Mouse (Mus musculus) midbrain, embryonic 10.5 days (tissue): ENCODE results near the gene Gm11020. TPM values are rescaled to one million over a fixed set of nuclear protein-coding genes. Genes with fewer than 3 reads are reported as not detected.
"Not testable (repeated sequence)": the region's sequence is repeated elsewhere in the genome, so short reads cannot be mapped to it uniquely, and the experiment has no call there.

ENCODE experiments used
- DNase-seq: peaks from one replicate; pipeline ENCODE4 v3.0.0-alpha.2; 2017; ENCODE audit warnings: low spot score
- H3K27ac ChIP-seq: fragments of 300-500 bp; sonication (generic); replicated peaks from 2 replicates; pipeline ENCODE4 v1.5.1; 2016; ENCODE audit warnings: mild to moderate bottlenecking
- H3K27me3 ChIP-seq: fragments of 300-500 bp; sonication (generic); 2 replicates; pipeline ENCODE4 v1.6.1; 2016; ENCODE audit warnings: low read depth, mild to moderate bottlenecking; ENCODE audit not compliant: poor library complexity, severe bottlenecking
- H3K36me3 ChIP-seq: fragments of 300-500 bp; sonication (generic); 2 replicates; pipeline ENCODE4 v1.6.1; 2016; ENCODE audit warnings: mild to moderate bottlenecking, moderate library complexity
- H3K4me1 ChIP-seq: fragments of 300-500 bp; sonication (generic); 2 replicates; pipeline ENCODE4 v1.6.1; 2016
- H3K4me3 ChIP-seq: fragments of 300-500 bp; sonication (generic); 2 replicates; pipeline ENCODE4 v1.5.1; 2016; ENCODE audit warnings: mild to moderate bottlenecking, moderate library complexity
- H3K9me3 ChIP-seq: fragments of 300-500 bp; sonication (generic); replicated peaks from 2 replicates; pipeline ENCODE4 v1.6.1; 2016; ENCODE audit warnings: mild to moderate bottlenecking
- WGBS: fragments of 180-500 bp; shearing (Covaris S2); methylation state at CpG from one replicate; pipeline ENCODE4 v1.1.7; 2016; 5-methylcytosine and 5-hydroxymethylcytosine counted together
- polyA plus RNA-seq: library from polyadenylated mRNA; unstranded; fragments of >200 nt; fragmentation: Nextera tagmentation; extraction: Ambion mirVana; gene quantifications from 2 replicates; pipeline ENCODE4 v1.2.1, GENCODE M21; 2016

The Gm11020 gene
- polyA plus RNA-seq: not detected in 2 replicates

- H3K4me1 ChIP-seq, H3K27me3 ChIP-seq, H3K27ac ChIP-seq, H3K36me3 ChIP-seq, H3K9me3 ChIP-seq, H3K4me3 ChIP-seq: not testable (repeated sequence)
- WGBS: 88% methylated on average over 11 of the region's 11 CpGs
- peak; percentile 5 for DNase-seq
Observed at GRCm38 (mm10) chr8:104321267-104321666, at the start of gene Gm11020. TSS of gene Gm11020 (plus strand) at chr8:104321567.

DNA sequence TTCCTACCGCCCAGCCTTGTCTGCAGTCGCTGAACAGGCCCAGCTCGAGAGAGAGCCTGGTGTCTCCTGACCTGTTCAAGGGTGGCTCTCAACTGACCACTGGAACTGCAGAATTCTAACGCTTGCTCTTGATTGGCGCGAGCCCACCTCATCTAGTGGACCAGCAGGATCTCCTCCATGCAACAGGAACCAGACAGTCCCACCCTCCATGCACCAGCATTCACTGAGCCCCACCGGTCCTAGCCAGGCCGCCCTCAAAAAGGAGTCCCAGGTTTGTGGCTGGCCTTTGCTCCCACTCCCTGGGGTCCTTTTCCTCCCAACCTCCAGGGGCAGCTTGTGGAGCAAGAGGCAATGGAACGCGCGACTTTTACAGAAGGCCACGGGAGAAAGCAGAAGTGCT lies 28.3 kb upstream of the Gm11020 start, which contains the start of gene Cmtm2a:
TSS of gene Cmtm2a (minus strand) at position 101 of the 400 bp plus-strand sequence.
- H3K4me3 ChIP-seq, H3K27me3 ChIP-seq, H3K9me3 ChIP-seq, H3K27ac ChIP-seq, H3K36me3 ChIP-seq, DNase-seq, H3K4me1 ChIP-seq: not testable (repeated sequence)
- WGBS: 88% methylated on average over 12 of the region's 12 CpGs

DNA sequence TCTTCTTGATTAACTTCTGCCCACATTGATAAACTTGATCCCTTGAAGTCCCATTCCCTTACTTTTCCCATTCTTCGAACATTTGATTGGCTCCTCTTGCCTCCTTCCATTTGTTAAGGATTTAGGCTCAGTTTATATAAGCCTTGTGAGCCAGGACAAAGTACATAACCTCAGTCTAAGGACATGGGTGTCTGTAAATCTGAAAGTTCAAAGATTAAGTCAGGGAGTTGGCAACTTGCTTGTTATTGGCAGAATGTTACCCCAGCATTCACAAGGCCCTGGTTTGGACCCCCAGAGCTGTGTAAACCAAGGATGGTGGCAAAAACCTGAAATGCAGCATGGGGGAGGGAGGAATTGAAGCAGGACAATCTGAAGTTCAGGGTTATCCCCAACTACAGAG lies 27.0 kb upstream of the Gm11020 start:
- H3K9me3 ChIP-seq: no peaks in the 10 kb centered on the region
- 83% methylated on average over 1 of the region's 1 CpGs for whole genome bisulfite sequencing

GRCm38 (mm10) chr8:104301577-104301976 lies 19.8 kb upstream of the Gm11020 start:
- H3K36me3 ChIP-seq, H3K27me3 ChIP-seq, H3K4me3 ChIP-seq, H3K9me3 ChIP-seq: not testable (repeated sequence)
- WGBS: 16% methylated on average over 3 of the region's 3 CpGs
- H3K27ac ChIP-seq: peak overlapping the region; percentile 59; the same call in 1 of the 2 replicates
- H3K4me1 ChIP-seq: peaks cover 24% of the 10 kb centered on the region
- DNase-seq: peak; percentile 54

More for the DNA sequence above, 27.0 kb upstream of the Gm11020 start:
- Histone ChIP-seq H3K4me1 (peaks cover 4% of the 10 kb centered on the region; the same call in 1 of the 2 replicates), H3K4me3 (no peak overlapping the region), H3K27ac (no peak overlapping the region), H3K36me3 (no peaks in the 10 kb centered on the region), H3K27me3 (no peaks in the 10 kb centered on the region)
- DNase-seq: no peak

DNA sequence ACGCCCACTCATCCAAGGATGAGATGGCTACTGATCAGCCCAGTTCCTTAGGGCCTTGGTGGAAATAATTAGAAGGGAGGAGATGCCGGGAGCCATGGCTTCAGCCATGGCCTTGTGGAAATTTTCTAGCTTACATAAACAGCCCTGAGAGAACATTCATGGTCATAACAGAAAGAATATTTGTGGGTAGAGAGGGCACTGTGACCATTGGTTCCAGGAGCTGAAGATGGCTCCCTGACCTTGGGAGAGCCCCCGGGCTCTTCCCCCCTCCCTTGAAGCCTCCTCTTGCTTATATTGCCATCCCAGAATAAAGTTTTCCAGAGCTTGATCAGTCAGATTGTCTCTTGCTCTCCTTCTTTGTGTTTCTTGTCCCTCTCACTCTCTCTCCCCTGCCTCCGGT lies 18.8 kb upstream of the Gm11020 start:
- WGBS: 93% methylated on average over 4 of the region's 4 CpGs
- not testable (repeated sequence) for H3K4me3 ChIP-seq, H3K36me3 ChIP-seq, DNase-seq, H3K27ac ChIP-seq, H3K27me3 ChIP-seq, H3K9me3 ChIP-seq
- peaks cover 20% of the 10 kb centered on the region for H3K4me1 ChIP-seq

DNA sequence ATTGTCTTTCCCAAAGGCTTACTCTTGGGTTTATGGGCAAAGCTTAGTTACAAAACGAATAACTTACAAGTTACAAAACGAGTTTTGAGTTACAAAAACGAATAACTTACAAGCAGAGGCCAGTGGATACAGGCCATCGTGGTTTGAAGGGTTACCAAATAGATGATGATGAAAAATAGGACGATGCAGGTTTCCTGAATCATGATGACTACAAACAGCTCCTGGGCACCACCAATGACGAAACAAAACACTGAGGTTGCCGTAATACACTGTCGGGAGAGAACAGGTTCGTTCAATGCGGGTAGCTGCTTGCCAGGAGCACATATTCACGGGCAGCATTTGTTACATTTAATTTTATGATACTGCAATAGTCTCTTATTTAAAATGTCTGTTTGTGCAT lies 16.4 kb upstream of the Gm11020 start:
- Histone ChIP-seq H3K4me1 (peaks cover 20% of the 10 kb centered on the region), H3K9me3 (no peaks in the 10 kb centered on the region), H3K4me3 (no peak overlapping the region), H3K27me3 (no peaks in the 10 kb centered on the region), H3K36me3 (no peaks in the 10 kb centered on the region), H3K27ac (no peak overlapping the region)
- DNase-seq: no peak
- WGBS: 89% methylated on average over 11 of the region's 11 CpGs

DNA sequence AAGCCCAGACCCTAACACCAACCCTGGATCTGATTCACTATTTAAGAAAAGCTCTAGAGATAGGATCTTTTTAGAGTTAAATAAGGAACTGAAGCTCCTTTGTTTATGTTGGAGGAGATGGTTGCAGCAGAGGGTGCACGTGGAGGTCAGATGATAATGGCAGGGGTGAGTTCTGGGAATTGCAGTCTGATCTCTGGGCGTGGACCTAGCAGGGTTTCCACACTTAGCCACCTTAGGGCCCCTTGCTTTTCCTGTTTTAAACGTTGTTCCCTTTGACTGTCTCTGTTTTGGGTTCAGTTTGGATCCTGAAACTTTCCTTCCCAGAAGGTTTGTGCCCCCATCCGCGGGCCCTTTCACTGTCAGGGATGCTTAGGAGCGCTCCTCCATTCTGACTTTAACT lies 13.0 kb upstream of the Gm11020 start:
- H3K9me3 ChIP-seq, H3K4me3 ChIP-seq, H3K27me3 ChIP-seq, H3K27ac ChIP-seq, H3K36me3 ChIP-seq, DNase-seq, H3K4me1 ChIP-seq: not testable (repeated sequence)
- 70% methylated on average over 6 of the region's 6 CpGs for WGBS

DNA sequence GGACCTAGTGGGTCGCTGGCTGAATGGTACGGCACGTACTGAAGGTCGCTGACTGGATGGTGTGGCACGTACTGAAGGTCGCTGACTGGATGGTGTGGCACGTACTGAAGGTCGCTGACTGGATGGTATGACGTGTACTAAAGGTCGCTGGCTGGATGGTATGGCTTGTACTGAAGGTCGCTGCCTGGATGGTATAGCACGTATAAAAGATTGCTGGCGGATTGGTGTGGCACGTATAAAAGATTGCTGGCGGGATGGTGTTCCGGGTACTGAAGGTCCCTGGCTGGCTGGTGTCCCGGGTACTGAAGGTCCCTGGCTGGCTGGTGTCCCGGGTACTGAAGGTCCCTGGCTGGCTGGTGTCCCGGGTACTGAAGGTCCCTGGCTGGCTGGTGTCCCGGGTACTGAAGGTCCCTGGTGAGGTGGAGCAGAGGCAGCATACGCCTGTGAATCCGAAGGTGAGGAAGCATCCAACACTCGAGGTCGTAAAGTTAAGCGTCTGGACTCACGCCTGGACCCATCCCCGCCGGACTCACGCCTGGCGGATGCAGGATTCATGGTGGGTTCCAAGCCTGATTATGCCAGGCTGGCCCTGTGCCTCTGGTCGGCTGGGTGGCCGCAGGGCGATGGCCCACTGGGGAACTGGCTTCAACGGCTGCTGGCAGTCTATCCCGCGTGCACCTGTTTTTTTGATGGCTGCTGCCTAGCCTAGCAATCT lies 11.8 kb upstream of the Gm11020 start, which contains the start of the genes Gm45711 and Cmtm1:
TSS of gene Gm45711 (minus strand) at position 641 of the 715 bp plus-strand sequence.
TSS of gene Cmtm1 (minus strand) at position 705 of the 715 bp plus-strand sequence.
- H3K36me3 ChIP-seq, DNase-seq, H3K9me3 ChIP-seq, H3K27ac ChIP-seq, H3K27me3 ChIP-seq, H3K4me3 ChIP-seq, H3K4me1 ChIP-seq: not testable (repeated sequence)
- WGBS: 91% methylated on average over 36 of the region's 36 CpGs

DNA sequence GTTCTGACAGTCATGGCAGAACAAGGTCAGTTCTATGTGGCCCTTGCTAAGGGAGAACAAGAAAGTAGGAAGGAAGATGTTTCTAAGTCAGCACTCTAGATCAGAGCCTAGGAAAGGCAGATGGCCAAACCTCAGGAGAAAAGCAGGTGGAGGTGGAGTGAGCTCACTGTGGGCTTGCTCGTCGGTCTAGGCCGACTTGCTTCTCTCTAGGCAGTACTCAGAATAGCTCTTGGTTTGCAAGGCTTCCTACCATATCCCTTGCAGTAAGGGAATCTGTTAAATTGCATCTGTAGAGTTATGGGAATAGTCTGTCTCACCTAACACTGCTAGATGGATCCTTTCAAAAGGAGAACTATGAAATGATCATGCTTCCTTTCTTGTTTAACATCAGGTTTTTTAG lies 9.3 kb upstream of the Gm11020 start:
- not testable (repeated sequence) for H3K27me3 ChIP-seq, H3K36me3 ChIP-seq, DNase-seq, H3K4me3 ChIP-seq, H3K27ac ChIP-seq, H3K4me1 ChIP-seq, H3K9me3 ChIP-seq
- 88% methylated on average over 3 of the region's 3 CpGs for WGBS

DNA sequence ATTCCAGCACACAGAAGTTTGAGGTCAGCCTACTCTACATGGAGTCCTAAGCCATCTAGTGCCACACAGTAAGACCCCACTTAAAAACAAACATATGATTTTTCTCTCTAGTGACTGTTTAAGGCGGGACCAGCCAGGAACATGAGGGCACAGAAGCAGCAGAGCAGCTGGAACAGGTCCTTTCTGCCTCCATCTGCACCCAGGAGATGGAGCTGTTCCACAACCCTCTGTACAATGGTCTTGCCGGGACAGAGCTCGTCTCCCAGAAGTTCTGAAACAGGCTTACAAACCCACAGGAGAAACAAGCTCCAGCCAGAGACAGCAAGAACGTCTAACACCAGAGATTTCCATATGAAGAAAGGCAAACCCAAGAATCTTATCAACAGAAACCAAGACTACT lies 8.1 kb upstream of the Gm11020 start:
- no peak overlapping the region for H3K27ac ChIP-seq
- WGBS: 71% methylated on average over 4 of the region's 4 CpGs
- no peaks in the 10 kb centered on the region for H3K9me3 ChIP-seq
- H3K4me3 ChIP-seq: no peak overlapping the region
- no peaks in the 10 kb centered on the region for H3K27me3 ChIP-seq
- H3K36me3 ChIP-seq: no peaks in the 10 kb centered on the region
- H3K4me1 ChIP-seq: no peaks in the 10 kb centered on the region
- DNase-seq: no peak

DNA sequence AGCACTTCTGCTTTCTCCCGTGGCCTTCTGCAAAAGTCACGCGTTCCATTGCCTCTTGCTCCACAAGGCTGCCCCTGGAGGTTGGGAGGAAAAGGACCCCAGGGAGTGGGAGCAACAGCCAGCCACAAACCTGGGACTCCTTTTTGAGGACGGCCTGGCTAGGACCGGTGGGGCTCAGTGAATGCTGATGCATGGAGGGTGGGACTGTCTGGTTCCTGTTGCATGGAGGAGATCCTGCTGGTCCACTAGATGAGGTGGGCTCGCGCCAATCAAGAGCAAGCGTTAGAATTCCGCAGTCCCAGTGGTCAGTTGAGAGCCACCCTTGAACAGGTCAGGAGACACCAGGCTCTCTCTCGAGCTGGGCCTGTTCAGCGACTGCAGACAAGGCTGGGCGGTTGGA lies 563 bp downstream of the Gm11020 start, which contains the start of gene Cmtm2b:
TSS of gene Cmtm2b (plus strand) at position 301 of the 400 bp plus-strand sequence.
- H3K4me3 ChIP-seq, H3K27me3 ChIP-seq, H3K4me1 ChIP-seq, H3K36me3 ChIP-seq, H3K9me3 ChIP-seq, H3K27ac ChIP-seq: not testable (repeated sequence)
- WGBS: 86% methylated on average over 12 of the region's 12 CpGs
- DNase-seq: peak; percentile 9

- Histone ChIP-seq H3K9me3 (no peaks in the 10 kb centered on the region), H3K27me3 (no peaks in the 10 kb centered on the region), H3K4me1 (no peaks in the 10 kb centered on the region), H3K36me3 (no peaks in the 10 kb centered on the region), H3K27ac (no peak overlapping the region), H3K4me3 (no peak overlapping the region)
- WGBS: 86% methylated on average over 5 of the region's 5 CpGs
- peak; percentile 6 for DNase-seq
Observed at GRCm38 (mm10) chr8:104332665-104333631, 11.6 kb downstream of the Gm11020 start.

DNA sequence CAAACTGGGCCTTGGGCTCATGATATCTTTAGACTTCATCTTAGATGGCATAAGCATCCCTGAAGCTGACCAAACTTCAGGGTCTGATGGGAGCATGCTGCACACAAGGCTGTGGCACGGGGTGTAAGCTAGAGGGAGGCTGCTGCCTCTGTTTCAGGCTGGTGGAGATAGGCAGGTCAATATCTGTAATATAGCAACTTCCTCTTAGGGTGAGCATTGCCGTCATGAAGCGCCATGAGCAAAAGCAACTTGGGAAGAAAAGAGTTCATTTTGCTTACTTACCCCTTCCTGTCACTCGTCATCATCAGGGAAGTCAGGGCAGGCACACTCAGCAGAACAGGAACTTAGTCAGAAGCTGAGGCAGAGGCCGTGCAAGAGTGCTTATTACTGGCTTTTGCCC lies 12.4 kb downstream of the Gm11020 start:
- Histone ChIP-seq H3K27me3 (no peaks in the 10 kb centered on the region), H3K27ac (no peak overlapping the region), H3K9me3 (no peaks in the 10 kb centered on the region), H3K36me3 (no peaks in the 10 kb centered on the region), H3K4me3 (no peak overlapping the region), H3K4me1 (no peaks in the 10 kb centered on the region)
- peak; percentile 7 for DNase-seq
- WGBS: 74% methylated on average over 5 of the region's 5 CpGs
